Comparison of ENCODE assay signal across 8 mouse cellular contexts in the genomic region with DNA sequence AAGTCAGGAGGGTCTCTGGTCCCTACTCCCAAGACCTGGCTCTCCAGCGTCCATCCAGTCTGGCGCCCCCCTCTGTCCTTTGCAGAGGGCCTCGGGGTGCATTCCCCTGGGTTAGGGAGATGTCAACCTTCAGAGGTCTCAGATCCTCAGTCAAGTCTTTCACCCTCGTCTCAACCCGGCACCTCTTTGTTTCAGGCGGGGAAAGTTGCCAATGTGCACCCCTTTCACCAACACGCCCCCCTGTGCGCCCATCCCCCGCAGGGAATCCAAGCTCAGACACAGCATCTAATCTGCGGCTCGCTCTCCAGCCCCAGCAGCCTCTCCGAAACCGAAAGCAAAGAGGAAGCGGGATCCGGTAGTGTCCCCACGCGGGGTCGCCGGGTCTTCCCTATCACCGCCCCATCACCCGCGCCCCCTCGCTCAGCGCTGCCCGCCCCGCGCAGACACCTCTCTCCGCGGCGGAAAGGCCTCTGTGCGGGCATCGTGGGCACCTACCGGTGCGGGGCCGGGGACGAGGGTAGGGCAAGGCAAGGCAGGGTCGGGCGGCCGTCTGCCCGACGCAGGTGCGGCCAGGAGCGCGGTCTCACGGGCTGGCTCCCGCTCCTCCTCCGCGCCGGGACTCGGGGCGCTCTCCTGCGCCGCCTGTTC. TPM values are rescaled to one million over a fixed set of nuclear protein-coding genes. Genes with fewer than 3 reads are reported as not detected.
DNase-seq lines count a peak whose midpoint lies in the region; ATAC-seq and TF ChIP-seq lines count a peak whose summit lies in the region.

No protein-coding gene starts in this region.

- peak overlapping the region; percentile 99 for H3K4me3 ChIP-seq in heart, embryonic 15.5 days
- H3K4me3 ChIP-seq in liver, postnatal 0 days (ENCODE audit: low read depth, low read length) = peak overlapping the region; percentile 91
- peak overlapping the region; percentile 92 for H3K4me3 ChIP-seq in neural tube, embryonic 12.5 days

- peak; percentile 72 for DNase-seq in CD4-positive, CD25-positive, alpha-beta regulatory T cell, adult 2 months (ENCODE audit: low read depth, low spot score)
- DNase-seq in adrenal gland, postnatal 4 days (ENCODE audit: low spot score in 2 of 2) = peak; percentile 5 to 40
- peak; percentile 71 for DNase-seq in kidney, postnatal 10 days
- peak; percentile 67 for DNase-seq in liver, postnatal 0 days
- DNase-seq in testis, postnatal 14 days (ENCODE audit: low spot score) = peak; percentile 43

- H3K4me2 ChIP-seq in heart, embryonic 15.5 days = peak overlapping the region; percentile 94
- H3K4me2 ChIP-seq in liver, postnatal 0 days (ENCODE audit: low read depth, low read length) = peak overlapping the region; percentile 79
- H3K4me2 ChIP-seq in neural tube, embryonic 12.5 days (replicated peaks) = peak overlapping the region; percentile 89

- TF ChIP-seq CTCF in liver, postnatal 0 days (IDR thresholded peaks at IDR 0.05; ENCODE audit: low read depth) = peak; percentile 62

- no peaks in the 10 kb centered on the region for H3K9me3 ChIP-seq in heart, embryonic 15.5 days (replicated peaks)
- H3K9me3 ChIP-seq in liver, postnatal 0 days (ENCODE audit: low read length) = no peaks in the 10 kb centered on the region
- H3K9me3 ChIP-seq in neural tube, embryonic 12.5 days = no peaks in the 10 kb centered on the region

- H3K27me3 ChIP-seq in heart, embryonic 15.5 days = peaks cover 14% of the 10 kb centered on the region
- H3K27me3 ChIP-seq in liver, postnatal 0 days (ENCODE audit: insufficient read depth, low read length) = peaks cover 10% of the 10 kb centered on the region
- H3K27me3 ChIP-seq in neural tube, embryonic 12.5 days (replicated peaks) = 0 out of 2 replicates have a peak, but pooled peaks cover 4% of the 10 kb centered on the region

- H3K27ac ChIP-seq in heart, embryonic 15.5 days = no peak overlapping the region
- H3K27ac ChIP-seq in liver, postnatal 0 days (ENCODE audit: low read depth) = no peak overlapping the region
- peak overlapping the region; percentile 76 for H3K27ac ChIP-seq in neural tube, embryonic 12.5 days

- peaks cover 15% of the 10 kb centered on the region for H3K4me1 ChIP-seq in heart, embryonic 15.5 days (replicated peaks)
- peaks cover 7% of the 10 kb centered on the region; the same call in 1 of the 2 replicates for H3K4me1 ChIP-seq in liver, postnatal 0 days (ENCODE audit: insufficient read depth)
- peaks cover 3% of the 10 kb centered on the region for H3K4me1 ChIP-seq in neural tube, embryonic 12.5 days

- H3K9ac ChIP-seq in heart, embryonic 15.5 days = peak overlapping the region; percentile 78
- H3K9ac ChIP-seq in liver, postnatal 0 days (replicated peaks) = peak overlapping the region; percentile 83
- H3K9ac ChIP-seq in neural tube, embryonic 12.5 days = peak overlapping the region; percentile 92

- H3K36me3 ChIP-seq in heart, embryonic 15.5 days = no peaks in the 10 kb centered on the region
- no peaks in the 10 kb centered on the region for H3K36me3 ChIP-seq in liver, postnatal 0 days (replicated peaks; ENCODE audit: insufficient read depth, low read length)
- H3K36me3 ChIP-seq in neural tube, embryonic 12.5 days = no peaks in the 10 kb centered on the region

- ATAC-seq in erythroid progenitor cell, adult 5-6 weeks (replicated peaks; ENCODE audit: low FRiP score, poor library complexity, severe bottlenecking) = peak; percentile 48; the same call in 1 of the 2 replicates
- ATAC-seq in heart, embryonic 15.5 days (replicated peaks; ENCODE audit: insufficient number of reproducible peaks, insufficient read depth, low FRiP score, low read depth) = peak; percentile 70
- ATAC-seq in liver, postnatal 0 days = peak; percentile 75
- peak; percentile 81 for ATAC-seq in neural tube, embryonic 12.5 days (ENCODE audit: low FRiP score, low read depth)

- under 1% methylated on average over 50 of the region's 53 CpGs for WGBS in heart, embryonic 15.5 days
- 1% methylated on average over 37 of the region's 53 CpGs for WGBS in liver, postnatal 0 days (ENCODE audit: insufficient replicate concordance)
- WGBS in neural tube, embryonic 12.5 days = under 1% methylated on average over 53 of the region's 53 CpGs

- TF ChIP-seq EP300 in liver, postnatal 0 days (IDR thresholded peaks at IDR 0.05; ENCODE audit: low read depth) = no peak

RNA-seq across cellular contexts. Expression of gene Tmem229b, which starts 0.8 kb away (rescaled TPM):
- total RNA-seq in adrenal gland, postnatal 4 days (2021) = 10 to 100 TPM; 18.3 to 19.8 TPM
- 10.1 and 13.0 TPM in 2 replicates for total RNA-seq in erythroid progenitor cell, adult 5-6 weeks (2015; ENCODE audit: low replicate concordance)
- 3.9 and 4.5 TPM in 2 replicates for total RNA-seq in erythroid progenitor cell, adult 5-6 weeks (2017; ENCODE audit: low replicate concordance)
- polyA plus RNA-seq in heart, embryonic 15.5 days (2015; fragmentation: Nextera tagmentation; extraction: Ambion mirVana) = 1.9 and 6.0 TPM in 2 replicates
- 2.9 and 3.6 TPM in 2 replicates for polyA plus RNA-seq in liver, postnatal 0 days (2015; fragmentation: Nextera tagmentation; extraction: Ambion mirVana)
- 27.1 and 28.1 TPM in 2 replicates for polyA plus RNA-seq in neural tube, embryonic 12.5 days (2016; fragmentation: Nextera tagmentation; extraction: Ambion mirVana)

RNA-seq across cellular contexts. Expression of gene Plekhh1, which starts 22.4 kb away (rescaled TPM):
- total RNA-seq in adrenal gland, postnatal 4 days (2021) = 1 to 10 TPM; 2.7 to 6.7 TPM
- total RNA-seq in erythroid progenitor cell, adult 5-6 weeks (2015; ENCODE audit: low replicate concordance) = not detected in 2 replicates
- total RNA-seq in erythroid progenitor cell, adult 5-6 weeks (2017; ENCODE audit: low replicate concordance) = 0.83 TPM in 1 of 2 replicates, not detected in the other
- polyA plus RNA-seq in heart, embryonic 15.5 days (2015; fragmentation: Nextera tagmentation; extraction: Ambion mirVana) = 1.9 and 2.2 TPM in 2 replicates
- polyA plus RNA-seq in liver, postnatal 0 days (2015; fragmentation: Nextera tagmentation; extraction: Ambion mirVana) = 0.22 and 0.26 TPM in 2 replicates
- 6.0 and 6.7 TPM in 2 replicates for polyA plus RNA-seq in neural tube, embryonic 12.5 days (2016; fragmentation: Nextera tagmentation; extraction: Ambion mirVana)
